Mouse (Mus musculus): Measurements from ENCODE around the gene 1810013L24Rik. TPM values are rescaled to one million over a fixed set of nuclear protein-coding genes. Genes with fewer than 3 reads are reported as not detected.

Gene 1810013L24Rik
- polyA plus RNA-seq, 1 experiment from 2014 or later: 33.6 TPM

GRCm38 (mm10) chr16:8838921-8839320 is 9.0 kb downstream of the 1810013L24Rik start:
- peaks cover 20% of the 10 kb centered on the region for H3K4me1 ChIP-seq
- H3K9me3 ChIP-seq: no peaks in the 10 kb centered on the region
- no peak overlapping the region for H3K9ac ChIP-seq (replicated peaks)
- peaks cover 39% of the 10 kb centered on the region for H3K36me3 ChIP-seq
- H3K27me3 ChIP-seq: no peaks in the 10 kb centered on the region
- no peak for ATAC-seq (replicated peaks)
- no peak overlapping the region for H3K4me3 ChIP-seq
- H3K4me2 ChIP-seq (replicated peaks): no peak overlapping the region
- H3K27ac ChIP-seq (replicated peaks): no peak overlapping the region

GRCm38 (mm10) chr16:8840557-8840956 is 10.7 kb downstream of the 1810013L24Rik start:
- ATAC-seq (replicated peaks): no peak
- Histone ChIP-seq H3K27ac (replicated peaks) (no peak overlapping the region), H3K36me3 (peaks cover 43% of the 10 kb centered on the region), H3K9ac (replicated peaks) (no peak overlapping the region), H3K27me3 (no peaks in the 10 kb centered on the region), H3K4me3 (no peak overlapping the region), H3K4me1 (peaks cover 5% of the 10 kb centered on the region), H3K9me3 (no peaks in the 10 kb centered on the region), H3K4me2 (replicated peaks) (no peak overlapping the region)
- WGBS: 83% methylated on average over 3 of the region's 3 CpGs

GRCm38 (mm10) chr16:8842962-8843361 is 13.1 kb downstream of the 1810013L24Rik start:
- Histone ChIP-seq H3K27me3 (no peaks in the 10 kb centered on the region), H3K4me2 (replicated peaks) (no peak overlapping the region), H3K36me3 (peaks cover 39% of the 10 kb centered on the region), H3K4me3 (no peak overlapping the region), H3K9me3 (no peaks in the 10 kb centered on the region), H3K27ac (replicated peaks) (no peak overlapping the region), H3K4me1 (peaks cover 4% of the 10 kb centered on the region; the same call in 1 of the 2 replicates), H3K9ac (replicated peaks) (no peak overlapping the region)
- 96% methylated on average over 10 of the region's 10 CpGs for WGBS
- ATAC-seq (replicated peaks): no peak

- 88% methylated on average over 3 of the region's 3 CpGs for WGBS
- ATAC-seq (replicated peaks): no peak
- peaks cover 8% of the 10 kb centered on the region; the same call in 1 of the 2 replicates for H3K4me1 ChIP-seq
Measured at GRCm38 (mm10) chr16:8843580-8844175, 13.8 kb downstream of the 1810013L24Rik start.

GRCm38 (mm10) chr16:8845986-8846385 is 16.1 kb downstream of the 1810013L24Rik start:
- ATAC-seq (replicated peaks): no peak

More at GRCm38 (mm10) chr16:8843580-8844175, 13.8 kb downstream of the 1810013L24Rik start:
- Histone ChIP-seq H3K4me3 (no peak overlapping the region), H3K4me2 (replicated peaks) (no peak overlapping the region), H3K36me3 (peaks cover 33% of the 10 kb centered on the region), H3K9ac (replicated peaks) (no peak overlapping the region), H3K27ac (replicated peaks) (no peak overlapping the region), H3K9me3 (no peaks in the 10 kb centered on the region), H3K27me3 (no peaks in the 10 kb centered on the region)

GRCm38 (mm10) chr16:8848309-8849068 is 18.6 kb downstream of the 1810013L24Rik start:
- Histone ChIP-seq H3K9ac (replicated peaks) (no peak overlapping the region), H3K27me3 (no peaks in the 10 kb centered on the region), H3K4me3 (no peak overlapping the region), H3K27ac (replicated peaks) (no peak overlapping the region), H3K9me3 (no peaks in the 10 kb centered on the region), H3K4me2 (replicated peaks) (no peak overlapping the region), H3K36me3 (peaks cover 14% of the 10 kb centered on the region), H3K4me1 (peaks cover 14% of the 10 kb centered on the region)
- no peak for ATAC-seq (replicated peaks)
- WGBS: 96% methylated on average over 4 of the region's 4 CpGs

More at GRCm38 (mm10) chr16:8845986-8846385, 16.1 kb downstream of the 1810013L24Rik start:
- no peaks in the 10 kb centered on the region for H3K9me3 ChIP-seq
- no peak overlapping the region for H3K9ac ChIP-seq (replicated peaks)
- peaks cover 21% of the 10 kb centered on the region for H3K36me3 ChIP-seq
- H3K4me2 ChIP-seq (replicated peaks): no peak overlapping the region
- H3K4me3 ChIP-seq: no peak overlapping the region
- 78% methylated on average over 4 of the region's 4 CpGs for WGBS
- H3K27me3 ChIP-seq: no peaks in the 10 kb centered on the region
- H3K27ac ChIP-seq (replicated peaks): no peak overlapping the region
- peaks cover 14% of the 10 kb centered on the region for H3K4me1 ChIP-seq

- WGBS: 89% methylated on average over 1 of the region's 1 CpGs
- Histone ChIP-seq H3K27me3 (no peaks in the 10 kb centered on the region), H3K36me3 (peaks cover 6% of the 10 kb centered on the region; the same call in 1 of the 2 replicates), H3K4me3 (no peak overlapping the region), H3K27ac (replicated peaks) (no peak overlapping the region), H3K4me2 (replicated peaks) (no peak overlapping the region), H3K4me1 (peaks cover 14% of the 10 kb centered on the region), H3K9ac (replicated peaks) (no peak overlapping the region), H3K9me3 (no peaks in the 10 kb centered on the region)
- no peak for ATAC-seq (replicated peaks)
Measured at GRCm38 (mm10) chr16:8849929-8850328, 20.0 kb downstream of the 1810013L24Rik start.

- Histone ChIP-seq H3K9me3 (no peaks in the 10 kb centered on the region), H3K4me1 (no peaks in the 10 kb centered on the region), H3K27ac (replicated peaks) (no peak overlapping the region), H3K4me3 (no peak overlapping the region), H3K4me2 (replicated peaks) (no peak overlapping the region), H3K27me3 (no peaks in the 10 kb centered on the region), H3K9ac (replicated peaks) (no peak overlapping the region), H3K36me3 (peaks cover 16% of the 10 kb centered on the region)
- no peak for ATAC-seq (replicated peaks)
- WGBS: 99% methylated on average over 2 of the region's 2 CpGs
Measured at GRCm38 (mm10) chr16:8855143-8855542, 25.2 kb downstream of the 1810013L24Rik start.

GRCm38 (mm10) chr16:8856820-8857219 is 26.9 kb downstream of the 1810013L24Rik start:
- 98% methylated on average over 2 of the region's 2 CpGs for WGBS
- Histone ChIP-seq H3K4me3 (no peak overlapping the region), H3K27ac (replicated peaks) (no peak overlapping the region), H3K36me3 (peaks cover 23% of the 10 kb centered on the region), H3K4me2 (replicated peaks) (no peak overlapping the region), H3K9me3 (no peaks in the 10 kb centered on the region), H3K4me1 (no peaks in the 10 kb centered on the region), H3K9ac (replicated peaks) (no peak overlapping the region), H3K27me3 (no peaks in the 10 kb centered on the region)
- no peak for ATAC-seq (replicated peaks)

- ATAC-seq (replicated peaks): no peak
Measured at GRCm38 (mm10) chr16:8862336-8862987, 32.6 kb downstream of the 1810013L24Rik start.

GRCm38 (mm10) chr16:8864223-8864631 is 34.3 kb downstream of the 1810013L24Rik start:
- H3K4me3 ChIP-seq: no peak overlapping the region
- WGBS: 72% methylated on average over 4 of the region's 4 CpGs
- peaks cover 10% of the 10 kb centered on the region for H3K36me3 ChIP-seq
- no peak overlapping the region for H3K9ac ChIP-seq (replicated peaks)
- H3K27me3 ChIP-seq: no peaks in the 10 kb centered on the region
- no peak overlapping the region for H3K27ac ChIP-seq (replicated peaks)
- ATAC-seq (replicated peaks): no peak
- no peaks in the 10 kb centered on the region for H3K9me3 ChIP-seq
- no peaks in the 10 kb centered on the region for H3K4me1 ChIP-seq
- no peak overlapping the region for H3K4me2 ChIP-seq (replicated peaks)

More at GRCm38 (mm10) chr16:8862336-8862987, 32.6 kb downstream of the 1810013L24Rik start:
- H3K27ac ChIP-seq (replicated peaks): no peak overlapping the region
- peaks cover 10% of the 10 kb centered on the region for H3K36me3 ChIP-seq
- no peak overlapping the region for H3K4me2 ChIP-seq (replicated peaks)
- no peaks in the 10 kb centered on the region for H3K4me1 ChIP-seq
- H3K4me3 ChIP-seq: no peak overlapping the region
- H3K27me3 ChIP-seq: no peaks in the 10 kb centered on the region
- 92% methylated on average over 5 of the region's 5 CpGs for WGBS
- H3K9me3 ChIP-seq: no peaks in the 10 kb centered on the region
- H3K9ac ChIP-seq (replicated peaks): no peak overlapping the region

- H3K36me3 ChIP-seq: no peaks in the 10 kb centered on the region; the same call in 1 of the 2 replicates
- no peaks in the 10 kb centered on the region for H3K27me3 ChIP-seq
- H3K4me1 ChIP-seq: no peaks in the 10 kb centered on the region
- no peak overlapping the region for H3K4me3 ChIP-seq
- no peak overlapping the region for H3K9ac ChIP-seq (replicated peaks)
- no peak for ATAC-seq (replicated peaks)
- 87% methylated on average over 5 of the region's 5 CpGs for WGBS
- no peak overlapping the region for H3K4me2 ChIP-seq (replicated peaks)
- no peaks in the 10 kb centered on the region for H3K9me3 ChIP-seq
- H3K27ac ChIP-seq (replicated peaks): no peak overlapping the region
Measured at GRCm38 (mm10) chr16:8867406-8867955, 37.6 kb downstream of the 1810013L24Rik start.
